ENCODE assay signal across 10 mouse cellular contexts in genomic region chrX:64277126-64277990, GRCm38 (mm10). TPM values are rescaled to one million over a fixed set of nuclear protein-coding genes. Genes with fewer than 3 reads are reported as not detected.
DNase-seq lines count a peak whose midpoint lies in the region; ATAC-seq and TF ChIP-seq lines count a peak whose summit lies in the region.
"Had no signal": no experiment of that assay in that cellular context is flagged by ENCODE, and none has a peak within 500 bp of the region (broad histone marks: within the 10 kb centered on the region; RNA-seq: fewer than 3 reads in every experiment).

No protein-coding gene starts in this region.

- peak; percentile 38; the same call in 1 of the 2 replicates for TF ChIP-seq CTCF in forebrain, postnatal 0 days (IDR thresholded peaks at IDR 0.05; ENCODE audit: low read depth)

- no peak for DNase-seq in heart, adult 9 months (ENCODE audit: low spot score in 2 of 2)
- peak; percentile 35 for DNase-seq in cerebellum, adult 11 months
- peak; percentile 59 for DNase-seq in forebrain, postnatal 0 days
- peak; percentile 14 for DNase-seq in midbrain, embryonic 10.5 days (ENCODE audit: low spot score)
- no peak for DNase-seq in ovary, postnatal 36 days (ENCODE audit: low spot score)
- DNase-seq in left cerebral cortex, adult 18-20 months (ENCODE audit: low spot score in 2 of 2): no peak

- no peak for ATAC-seq in heart, embryonic 13.5 days (ENCODE audit: extremely low read depth, insufficient number of reproducible peaks, low FRiP score, low TSS enrichment)
- ATAC-seq in forebrain, postnatal 0 days: peak; percentile 34
- no peak for ATAC-seq in megakaryocyte, adult 5-6 weeks (ENCODE audit: poor library complexity, severe bottlenecking)

- H3K9ac ChIP-seq in heart, embryonic 13.5 days: peak overlapping the region; percentile 80; the same call in 1 of the 2 replicates
- H3K9ac ChIP-seq in forebrain, postnatal 0 days: peak overlapping the region; percentile 58

- peak overlapping the region; percentile 61 for H3K4me3 ChIP-seq in heart, embryonic 13.5 days
- H3K4me3 ChIP-seq in forebrain, postnatal 0 days (ENCODE audit: low read depth, low read length): peak overlapping the region; percentile 51
- H3K4me3 ChIP-seq in midbrain, embryonic 10.5 days: peak overlapping the region; percentile 59
- H3K4me3 ChIP-seq: erythroblast, embryonic 14.5 days; myocyte had no signal

- no peaks in the 10 kb centered on the region; the same call in 1 of the 2 replicates for H3K27me3 ChIP-seq in heart, embryonic 13.5 days (replicated peaks)
- no peaks in the 10 kb centered on the region for H3K27me3 ChIP-seq in forebrain, postnatal 0 days (ENCODE audit: insufficient read depth, low read length)
- H3K27me3 ChIP-seq in midbrain, embryonic 10.5 days (ENCODE audit: low read depth, poor library complexity, severe bottlenecking): no peaks in the 10 kb centered on the region

- no peak overlapping the region; the same call in 1 of the 2 replicates for H3K27ac ChIP-seq in heart, embryonic 13.5 days (replicated peaks)
- H3K27ac ChIP-seq in forebrain, postnatal 0 days (ENCODE audit: low read depth, low read length): peak overlapping the region; percentile 75
- H3K27ac ChIP-seq in midbrain, embryonic 10.5 days (replicated peaks): no peak overlapping the region; the same call in 1 of the 2 replicates

- H3K4me2 ChIP-seq in heart, embryonic 13.5 days: peak overlapping the region; percentile 72
- peak overlapping the region; percentile 51 for H3K4me2 ChIP-seq in forebrain, postnatal 0 days (ENCODE audit: low read depth)

- 11% methylated on average over 22 of the region's 22 CpGs for WGBS in heart, embryonic 13.5 days
- 26% methylated on average over 22 of the region's 22 CpGs for WGBS in forebrain, postnatal 0 days
- 23% methylated on average over 22 of the region's 22 CpGs for WGBS in midbrain, embryonic 10.5 days

- H3K9me3 ChIP-seq in heart, embryonic 13.5 days: no peaks in the 10 kb centered on the region
- no peaks in the 10 kb centered on the region for H3K9me3 ChIP-seq in forebrain, postnatal 0 days (ENCODE audit: low read length)
- no peaks in the 10 kb centered on the region for H3K9me3 ChIP-seq in midbrain, embryonic 10.5 days (replicated peaks)

- H3K36me3 ChIP-seq in heart, embryonic 13.5 days: no peaks in the 10 kb centered on the region
- H3K36me3 ChIP-seq in forebrain, postnatal 0 days (ENCODE audit: insufficient read depth): no peaks in the 10 kb centered on the region
- no peaks in the 10 kb centered on the region for H3K36me3 ChIP-seq in midbrain, embryonic 10.5 days

- H3K4me1 ChIP-seq in heart, embryonic 13.5 days: no peaks in the 10 kb centered on the region
- no peaks in the 10 kb centered on the region for H3K4me1 ChIP-seq in forebrain, postnatal 0 days (ENCODE audit: insufficient read depth)
- H3K4me1 ChIP-seq in midbrain, embryonic 10.5 days: no peaks in the 10 kb centered on the region

RNA-seq across cellular contexts. Expression of gene Slitrk4, which starts 0.6 kb away (rescaled TPM):
- 9.9 and 11.1 TPM in 2 replicates for polyA plus RNA-seq in heart, embryonic 13.5 days (2015; fragmentation: Nextera tagmentation; extraction: Ambion mirVana)
- 20.4 and 23.8 TPM in 2 replicates for total RNA-seq in forebrain, postnatal 0 days (2014; rRNA removed)
- polyA plus RNA-seq in forebrain, postnatal 0 days (2015; fragmentation: Nextera tagmentation; extraction: Ambion mirVana): 9.6 and 17.3 TPM in 2 replicates
- polyA plus RNA-seq in midbrain, embryonic 10.5 days (2016; fragmentation: Nextera tagmentation; extraction: Ambion mirVana): 2.4 and 3.1 TPM in 2 replicates
- not detected in 2 replicates for total RNA-seq in megakaryocyte, adult 5-6 weeks (2015)
- total RNA-seq in megakaryocyte, adult 5-6 weeks (2017): not detected in 2 replicates
- 10 to 100 TPM; 46.1 to 53.2 TPM for total RNA-seq in left cerebral cortex, adult 18-20 months (2021)
- polyA plus RNA-seq: erythroblast, embryonic 14.5 days; myocyte had no signal

Comparison
In these comparisons a context has a peak if more than half of its experiments do, and no peak if none do; other contexts are left out.
1. DNase-seq: peak in cerebellum, adult 11 months (single experiment), forebrain, postnatal 0 days (single experiment) and midbrain, embryonic 10.5 days (single experiment); none in heart, adult 9 months (0 of 2), ovary, postnatal 36 days (single experiment) and left cerebral cortex, adult 18-20 months (0 of 2).
2. RNA of gene Slitrk4, which starts 0.6 kb away (total RNA-seq): 46.1 to 53.2 TPM in left cerebral cortex, adult 18-20 months and 20.4 to 23.8 TPM in forebrain, postnatal 0 days; not detected in megakaryocyte, adult 5-6 weeks; every median in the first group is over 10 times any median in the second.
3. Peak in every context shown above with its lines, with median percentiles within 50 percentile points of each other: H3K4me3 ChIP-seq.